Mouse (Mus musculus) brain, embryonic 14.5 days (tissue): ENCODE measurements at regions not wholly inside any gene's neighbourhood (a gene's known extent, or its start where the extent isn't known, plus 50 kb on each side); places are given as distances from the start of the nearest gene placed in this dataset.
A peak's percentile ranks its signal among the peaks of the same experiment; 100 is the strongest.

Experiments used
- CTCF ChIP-seq: fragments of 200-500 bp; IDR thresholded peaks from 2 replicates; pipeline ENCODE4 v1.5.1; 2012; ENCODE audit warnings: inconsistent platforms, mild to moderate bottlenecking, moderate library complexity, borderline replicate concordance; ENCODE audit not compliant: insufficient read depth, insufficient read length; ENCODE audit errors: extremely low read depth
- POLR2A ChIP-seq: fragments of 200-500 bp; IDR thresholded peaks from 2 replicates; pipeline ENCODE4 v1.6.1; 2012; ENCODE audit warnings: mild to moderate bottlenecking, inconsistent platforms, borderline replicate concordance; ENCODE audit not compliant: poor library complexity, insufficient read depth, insufficient read length, severe bottlenecking; ENCODE audit errors: extremely low read depth

DNA sequence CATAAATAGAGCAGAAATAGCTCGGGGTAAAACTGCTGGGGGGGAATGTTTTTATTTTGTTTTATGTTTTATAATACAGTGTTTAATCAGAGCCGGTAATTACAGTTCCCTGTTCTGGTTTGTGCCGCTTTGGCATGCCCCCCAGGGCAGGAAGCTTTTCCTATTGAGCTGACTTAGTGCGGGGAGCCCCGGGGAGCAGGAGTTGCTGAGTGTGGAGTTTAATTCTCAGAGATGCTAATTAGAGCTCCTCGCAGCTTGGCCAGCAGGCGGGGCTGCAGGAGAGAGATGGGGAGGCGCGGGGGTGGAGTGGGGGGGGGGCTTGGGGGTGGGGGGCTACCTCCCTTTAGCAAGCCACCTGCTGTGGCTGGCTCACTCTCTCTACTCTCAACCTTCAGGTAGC is 322.6 kb downstream of the Matn1 start:
- peak; percentile 28; the same call in 1 of the 2 replicates for TF ChIP-seq CTCF
- no peak for TF ChIP-seq POLR2A
